Mouse (Mus musculus): Measurements from ENCODE around the gene Gm17657.

Gm17657 gene

DNA sequence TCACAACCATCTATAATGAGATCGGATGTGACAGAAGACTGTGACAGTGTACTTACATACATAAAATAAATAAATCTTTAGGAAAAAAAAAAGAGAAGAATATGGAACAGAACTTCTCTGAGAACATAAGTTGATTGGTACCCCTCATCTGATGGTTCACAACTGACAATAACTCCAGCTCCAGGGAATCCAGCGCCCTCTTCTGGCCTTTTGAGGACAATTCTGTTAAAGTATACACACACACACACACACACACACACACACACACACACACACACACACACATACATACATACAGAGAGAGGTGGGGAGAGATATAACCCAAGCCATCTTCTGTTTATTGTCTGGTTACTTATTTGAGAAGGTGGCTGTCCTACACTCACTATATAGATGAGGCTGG is 65.0 kb downstream of the Gm17657 start:
- no peak for DNase-seq

DNA sequence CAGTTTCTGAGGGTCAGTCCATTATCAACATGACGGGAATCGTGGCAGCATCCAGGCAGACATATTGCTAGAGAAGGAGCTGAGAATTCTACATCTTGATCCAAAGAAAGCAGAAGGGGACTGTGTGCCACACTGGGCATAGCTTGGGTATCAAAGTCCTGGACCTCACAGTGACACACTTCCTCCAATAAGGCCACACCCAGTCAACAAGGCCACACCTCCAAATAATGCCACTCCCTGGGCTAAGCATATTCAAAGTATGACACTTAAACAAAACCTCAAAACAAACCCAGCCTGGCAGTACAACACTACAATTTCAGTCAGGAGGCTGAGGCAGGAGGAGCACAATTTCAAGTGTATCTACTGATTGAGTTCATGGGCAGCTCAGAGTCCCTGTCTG is 66.2 kb downstream of the Gm17657 start:
- no peak for DNase-seq

DNA sequence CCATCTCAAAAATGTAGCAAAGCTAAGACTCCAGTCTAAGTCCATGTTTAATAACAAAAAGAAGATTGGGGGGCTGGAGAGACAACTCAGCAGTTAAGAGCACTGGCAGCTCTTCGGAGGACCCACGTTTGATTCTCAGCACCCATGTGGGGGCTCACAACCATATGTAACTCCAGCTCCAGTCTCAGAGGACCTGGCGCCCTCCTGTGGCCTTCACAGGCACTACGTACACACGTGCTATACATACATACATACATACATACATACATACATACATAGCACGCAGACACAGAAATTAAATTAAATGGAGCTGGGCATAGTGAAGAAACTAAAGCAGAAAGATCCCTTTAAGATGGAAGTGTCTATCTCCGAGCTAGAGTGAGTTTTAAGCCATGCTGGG is 66.8 kb downstream of the Gm17657 start:
- no peak for DNase-seq

DNA sequence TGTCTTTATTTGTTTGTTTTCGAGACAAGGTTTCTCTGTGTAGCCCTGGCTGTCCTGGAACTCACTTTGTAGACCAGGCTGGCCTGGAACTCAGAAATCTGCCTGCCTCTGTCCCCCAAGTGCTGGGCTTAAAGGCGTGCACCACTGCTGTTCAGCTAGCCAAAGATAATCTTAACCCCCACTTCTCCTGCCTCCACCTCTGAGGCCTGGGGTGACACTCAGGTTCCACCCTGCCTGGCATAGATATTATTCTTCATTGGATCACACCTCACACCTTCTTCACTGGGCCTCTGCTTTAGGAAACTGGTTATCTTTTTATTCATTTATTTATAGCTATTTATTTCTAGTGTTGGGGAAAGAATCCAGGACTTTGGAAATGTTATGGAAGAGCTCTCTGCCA is 69.2 kb downstream of the Gm17657 start:
- no peak for DNase-seq

DNA sequence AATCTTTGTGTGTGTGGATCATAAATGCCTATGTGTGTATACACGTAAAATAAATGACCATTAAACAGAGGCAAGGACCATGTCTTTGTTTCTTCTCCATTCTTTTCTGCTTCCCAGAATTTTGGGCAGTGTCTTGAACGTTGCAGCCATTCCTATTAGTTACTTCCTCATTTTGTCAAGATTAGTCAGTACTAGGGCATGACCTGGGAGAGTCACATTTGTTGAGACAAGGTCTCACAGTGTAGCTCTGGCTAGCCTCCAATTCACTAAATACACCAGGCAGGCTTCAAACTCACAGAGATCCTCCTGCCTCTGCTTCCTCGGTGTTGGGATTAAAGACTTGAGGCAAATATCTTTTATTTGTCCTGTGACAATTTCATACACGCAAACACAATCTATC is 71.2 kb downstream of the Gm17657 start:
- no peak for DNase-seq

DNA sequence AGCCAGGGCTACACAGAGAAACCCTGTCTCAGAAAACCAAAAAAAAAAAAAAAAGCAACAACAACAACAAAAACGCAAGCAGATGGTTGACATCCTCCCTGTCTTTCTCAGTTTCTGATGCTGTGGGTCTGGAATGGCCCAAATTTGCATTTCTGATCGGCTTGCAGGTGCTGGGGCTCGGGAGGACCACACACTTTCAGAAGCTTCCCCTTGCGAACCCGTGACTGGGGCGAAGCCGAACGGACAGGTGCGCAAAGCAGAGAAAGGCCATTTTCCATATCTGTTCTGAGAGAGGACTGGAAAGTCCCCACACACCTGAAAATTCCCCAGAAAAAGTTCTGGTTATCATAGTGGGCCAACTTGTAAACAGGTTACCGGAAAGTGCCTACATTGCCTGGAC is 72.1 kb downstream of the Gm17657 start:
- no peak for DNase-seq

DNA sequence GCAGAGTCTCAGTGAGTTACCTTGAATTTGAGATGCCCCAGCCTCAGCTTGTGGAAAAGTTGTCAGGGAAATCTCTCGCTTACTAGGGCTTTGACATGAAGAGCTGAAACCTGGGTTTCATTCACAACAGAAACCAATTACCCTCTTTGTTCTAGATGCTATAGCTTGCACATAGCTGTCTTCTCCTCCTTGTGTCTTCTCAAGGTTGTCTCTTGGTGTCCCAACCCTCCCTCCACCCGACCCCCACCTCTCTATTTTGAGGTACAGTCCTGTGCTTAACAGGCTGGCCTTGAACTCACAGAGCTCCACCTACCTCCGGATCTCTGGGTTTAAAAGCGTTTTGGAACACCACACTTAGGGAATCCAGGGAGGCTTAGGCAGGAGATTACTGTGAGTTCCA is 73.0 kb downstream of the Gm17657 start:
- no peak for DNase-seq

DNA sequence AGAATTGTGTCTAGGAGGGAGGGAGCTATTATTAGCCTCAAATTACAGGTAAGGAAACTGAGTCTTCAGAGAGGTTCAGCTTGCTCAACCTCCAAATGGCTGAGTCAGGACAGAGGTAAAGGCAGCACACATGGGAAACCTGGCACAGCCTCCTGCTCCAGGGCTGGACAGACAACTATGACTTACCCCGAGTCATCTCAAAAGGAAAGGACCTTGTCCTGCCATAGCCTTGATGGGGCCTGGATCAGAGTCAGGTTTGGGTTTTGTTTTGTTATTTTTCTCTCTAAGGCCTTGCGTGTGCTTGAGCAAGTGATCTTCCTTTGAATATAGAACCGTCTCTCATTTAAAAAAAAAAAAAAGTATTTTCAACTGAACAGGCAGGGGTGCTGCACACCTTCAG is 74.3 kb downstream of the Gm17657 start:
- no peak for DNase-seq

DNA sequence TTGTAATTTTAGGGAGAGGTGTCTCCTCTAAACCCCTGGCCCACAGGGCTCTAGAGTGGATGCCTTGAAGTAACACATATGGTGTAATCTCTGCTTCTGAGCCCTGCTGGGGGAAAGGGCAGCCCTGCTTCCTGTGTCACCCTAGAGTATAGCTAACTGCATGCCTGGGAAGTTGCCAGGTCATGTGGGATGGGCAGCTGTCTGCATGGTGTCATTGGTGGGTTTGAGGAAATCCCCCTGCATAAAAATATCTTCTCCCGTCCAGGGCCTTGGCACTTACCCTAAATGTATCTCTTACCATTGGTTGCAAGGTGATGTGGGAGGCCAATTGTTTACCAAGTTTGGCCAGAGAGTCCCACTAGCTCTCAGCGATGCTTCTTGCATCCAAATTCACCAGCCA is 75.4 kb downstream of the Gm17657 start:
- DNase-seq, result no peak

DNA sequence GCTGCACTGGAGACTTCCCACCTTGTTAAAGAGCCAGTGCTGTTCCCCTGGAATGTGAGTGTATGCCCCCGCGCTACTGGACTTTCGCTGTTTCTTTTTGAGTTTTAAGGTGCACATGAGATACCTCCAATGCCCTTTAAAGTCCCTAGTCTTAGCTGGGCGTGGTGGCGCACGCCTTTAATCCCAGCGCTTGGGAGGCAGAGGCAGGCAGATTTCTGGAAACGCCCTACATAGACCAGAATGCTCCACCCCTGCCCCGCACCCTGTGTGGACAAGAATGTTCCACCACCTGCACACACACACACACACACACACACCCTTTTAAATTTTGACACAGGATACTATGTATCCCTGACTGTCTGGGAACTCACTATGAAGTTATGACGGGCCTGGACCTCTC is 76.0 kb downstream of the Gm17657 start:
- no peak for DNase-seq
